Mouse (Mus musculus) adrenal gland, postnatal 14 days (tissue): ENCODE measurements around the gene Zc3h12a. TPM values are rescaled to one million over a fixed set of nuclear protein-coding genes. Genes with fewer than 3 reads are reported as not detected.

Experiments
- DNase-seq: peaks from one replicate; pipeline ENCODE4 v3.0.0; 2021; ENCODE audit warnings: mixed read lengths
- total RNA-seq: library from RNA; stranded (reverse); gene quantifications from 2 replicates; pipeline ENCODE4 v1.2.3, GENCODE M21; 2021

The Zc3h12a gene
- total RNA-seq, 1 experiment from 2014 or later: 5.4 TPM

DNA sequence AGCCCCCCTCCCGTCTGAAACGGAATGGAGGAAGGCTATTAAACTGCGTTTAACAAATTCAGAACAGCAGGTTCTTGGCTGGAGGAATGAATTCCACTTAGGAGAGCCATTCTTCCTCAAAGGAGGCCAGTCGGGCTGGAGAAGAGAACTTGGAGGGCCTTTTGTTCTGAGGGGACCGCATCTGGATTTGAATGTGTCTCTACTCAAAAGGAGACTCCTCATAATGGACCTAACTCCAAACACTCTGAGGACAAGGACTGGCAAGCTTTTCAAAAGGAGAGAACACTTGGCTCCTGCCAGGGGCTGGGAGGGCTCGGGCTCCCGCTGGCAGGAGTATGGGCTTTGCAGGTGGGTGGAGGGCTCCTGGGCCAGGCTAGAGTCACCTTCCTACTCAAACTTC lies 17.0 kb upstream of the Zc3h12a start:
- DNase-seq: no peak

DNA sequence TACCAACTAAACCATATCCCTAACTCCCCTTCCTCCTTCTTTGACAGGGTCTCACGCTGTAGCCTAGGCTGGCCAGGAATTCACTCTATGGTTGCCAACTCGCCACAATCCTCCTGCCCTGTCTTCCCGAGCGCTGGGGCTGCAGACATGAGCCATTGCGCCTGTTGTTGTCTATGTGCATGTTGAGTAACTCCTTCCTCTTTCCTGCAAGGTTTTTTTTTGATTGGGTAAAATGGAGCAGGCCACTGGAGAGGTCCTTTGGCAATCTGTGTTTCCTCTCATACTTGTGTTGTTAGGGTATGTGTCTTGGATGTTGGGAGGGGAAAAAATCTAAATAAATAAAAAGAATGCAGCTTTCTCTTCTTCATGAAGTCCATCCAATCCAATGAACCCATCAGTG lies 16.6 kb upstream of the Zc3h12a start:
- DNase-seq: no peak

DNA sequence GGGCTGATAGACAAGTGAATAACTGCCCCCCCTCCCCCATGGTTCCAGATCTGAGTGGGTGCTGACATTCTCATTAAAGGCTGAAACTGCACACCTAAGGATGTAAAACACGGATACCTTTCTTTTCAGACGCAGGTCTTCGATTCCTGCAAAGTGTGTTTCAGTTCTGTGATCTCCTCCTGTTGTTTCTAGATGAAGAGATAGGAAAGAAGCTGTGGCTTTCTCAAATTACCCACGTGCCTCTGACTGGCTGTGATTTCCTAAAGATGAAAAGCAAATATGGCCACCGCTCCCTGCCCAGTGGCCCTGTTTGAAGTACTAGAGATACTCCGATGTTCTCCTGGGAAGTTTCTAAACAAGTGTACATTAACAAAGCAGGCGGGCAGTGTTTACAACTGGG lies 10.7 kb upstream of the Zc3h12a start:
- no peak for DNase-seq

DNA sequence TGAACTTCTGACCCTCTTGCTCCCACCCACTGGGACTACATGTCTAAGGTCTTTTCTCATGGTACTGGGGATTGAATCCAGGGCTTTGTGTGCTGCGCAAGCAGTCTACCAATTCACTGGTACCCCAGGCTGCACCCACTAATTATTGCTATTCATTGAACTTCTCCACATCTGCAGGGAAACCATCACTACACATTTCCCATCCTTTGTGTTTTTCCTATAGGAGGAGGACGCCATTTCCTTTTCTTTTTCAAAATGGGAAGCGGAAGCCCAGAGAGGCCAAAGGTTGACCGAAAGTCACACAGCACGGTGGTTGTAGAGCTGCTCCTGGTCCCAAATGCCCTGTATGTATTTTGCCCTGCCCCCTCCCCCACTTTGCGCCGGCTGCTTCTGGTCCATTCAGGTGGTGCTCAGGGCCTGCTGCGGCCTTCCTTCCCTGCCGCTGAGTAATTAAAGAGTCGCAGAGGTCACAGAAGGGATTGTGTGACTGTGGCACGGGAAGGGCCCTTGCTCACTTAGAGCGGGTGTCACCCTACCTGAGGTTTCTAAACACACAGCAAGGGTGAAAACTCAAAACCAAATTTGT lies 8.8 kb upstream of the Zc3h12a start:
- DNase-seq: no peak

DNA sequence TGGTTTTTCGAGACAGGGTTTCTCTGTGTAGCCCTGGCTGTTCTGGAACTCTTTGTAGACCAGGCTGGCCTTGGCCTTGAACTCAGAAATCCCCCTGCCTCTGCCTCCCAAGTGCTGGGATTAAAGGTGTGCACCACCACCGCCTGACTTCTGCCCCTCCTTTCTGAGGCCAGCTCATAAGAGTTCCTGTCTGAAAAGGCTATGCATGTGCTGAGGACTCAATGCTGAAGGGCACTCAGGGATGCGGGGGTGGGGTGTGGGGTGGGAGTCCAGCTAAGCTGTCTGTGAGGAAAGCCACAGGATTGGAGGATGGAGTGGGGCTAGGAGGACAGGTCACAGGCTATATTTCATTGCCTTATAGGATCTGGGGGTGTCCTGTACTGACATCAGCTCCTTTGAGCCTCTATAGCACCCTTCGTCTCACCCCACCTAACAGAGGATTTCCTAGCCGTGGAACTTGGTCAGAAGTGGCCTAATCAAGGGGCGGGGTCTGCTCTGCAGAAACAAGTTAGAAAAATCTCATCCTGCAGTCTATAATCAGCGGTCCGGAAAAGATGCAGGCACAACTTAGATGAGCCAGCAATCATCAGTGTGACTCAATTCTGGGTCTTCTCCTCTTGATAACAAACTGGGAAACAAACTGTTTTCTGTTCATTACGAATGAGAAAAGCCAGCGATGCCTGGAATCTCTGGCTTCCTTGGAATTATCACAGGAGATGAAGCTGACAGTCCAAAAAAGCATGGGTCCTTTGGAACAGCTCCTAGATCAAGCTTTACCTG lies 7.6 kb upstream of the Zc3h12a start:
- no peak for DNase-seq

- DNase-seq: no peak
Measured at GRCm38 (mm10) chr4:125134631-125135030, 7.0 kb upstream of the Zc3h12a start.

DNA sequence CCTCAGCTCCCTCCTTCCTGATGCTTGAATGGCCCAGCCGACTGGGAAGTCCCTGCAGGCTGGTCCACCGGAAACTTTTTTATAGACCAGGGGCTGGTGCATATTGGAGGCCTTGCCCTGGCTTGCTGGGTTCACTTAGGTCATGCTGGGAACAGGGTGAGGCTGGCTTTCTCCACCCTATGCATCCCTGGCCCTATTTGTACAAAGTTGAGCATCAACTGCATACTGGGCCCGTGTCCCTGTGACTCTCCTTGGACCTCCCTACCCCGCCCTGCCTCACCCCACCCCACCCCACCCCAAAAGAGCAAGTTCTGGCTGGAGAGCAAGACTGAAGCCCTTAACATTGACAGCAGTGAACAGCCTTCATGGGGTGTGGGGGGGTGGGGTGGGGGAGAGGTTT lies 6.6 kb upstream of the Zc3h12a start:
- DNase-seq: no peak

GRCm38 (mm10) chr4:125132394-125132793 lies 4.8 kb upstream of the Zc3h12a start:
- DNase-seq: peak; percentile 85

- peak; percentile 73 for DNase-seq
Measured at GRCm38 (mm10) chr4:125131493-125131892, 3.9 kb upstream of the Zc3h12a start.

DNA sequence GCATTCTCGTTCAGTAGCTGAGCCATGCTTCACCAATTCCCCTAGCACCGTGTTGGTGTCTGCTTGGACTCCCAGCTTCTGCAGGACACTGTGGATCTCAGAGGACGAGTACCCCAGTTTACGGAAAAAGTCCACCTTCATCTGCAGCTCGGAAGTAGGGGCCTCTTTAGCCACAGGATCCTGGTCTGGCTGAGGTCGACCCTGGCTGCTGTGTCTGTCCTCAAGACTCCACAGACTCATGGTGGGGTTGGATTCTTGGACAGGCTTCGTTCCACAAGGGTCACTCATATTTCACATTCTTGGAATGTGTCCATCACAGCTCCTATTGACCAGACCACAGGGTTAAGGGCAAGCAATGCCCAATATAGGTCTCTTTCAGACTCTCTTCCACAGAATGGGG lies 879 bp downstream of the Zc3h12a start:
- DNase-seq: no peak

DNA sequence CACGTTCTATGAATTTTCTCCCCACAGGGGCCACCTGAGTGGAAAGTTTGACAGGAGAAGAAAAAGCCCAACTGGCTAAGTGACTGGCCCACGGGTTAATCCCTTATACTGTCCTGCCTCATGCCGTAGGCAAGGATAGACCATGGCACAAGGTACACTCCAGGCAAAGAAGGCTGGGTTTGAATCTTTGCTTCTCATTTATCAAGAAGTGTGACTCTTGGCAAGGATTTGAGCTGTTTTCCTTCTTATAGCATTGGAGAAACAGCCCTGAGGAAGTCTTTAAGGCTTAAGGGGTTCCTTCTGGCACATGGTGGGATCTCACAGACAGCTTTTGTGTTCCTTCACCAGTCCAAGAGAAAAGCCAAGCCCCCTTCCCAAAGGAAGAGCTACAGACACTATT lies 1.5 kb downstream of the Zc3h12a start:
- DNase-seq: no peak

- DNase-seq: no peak
Measured at GRCm38 (mm10) chr4:125125361-125125921, 2.2 kb downstream of the Zc3h12a start.

DNA sequence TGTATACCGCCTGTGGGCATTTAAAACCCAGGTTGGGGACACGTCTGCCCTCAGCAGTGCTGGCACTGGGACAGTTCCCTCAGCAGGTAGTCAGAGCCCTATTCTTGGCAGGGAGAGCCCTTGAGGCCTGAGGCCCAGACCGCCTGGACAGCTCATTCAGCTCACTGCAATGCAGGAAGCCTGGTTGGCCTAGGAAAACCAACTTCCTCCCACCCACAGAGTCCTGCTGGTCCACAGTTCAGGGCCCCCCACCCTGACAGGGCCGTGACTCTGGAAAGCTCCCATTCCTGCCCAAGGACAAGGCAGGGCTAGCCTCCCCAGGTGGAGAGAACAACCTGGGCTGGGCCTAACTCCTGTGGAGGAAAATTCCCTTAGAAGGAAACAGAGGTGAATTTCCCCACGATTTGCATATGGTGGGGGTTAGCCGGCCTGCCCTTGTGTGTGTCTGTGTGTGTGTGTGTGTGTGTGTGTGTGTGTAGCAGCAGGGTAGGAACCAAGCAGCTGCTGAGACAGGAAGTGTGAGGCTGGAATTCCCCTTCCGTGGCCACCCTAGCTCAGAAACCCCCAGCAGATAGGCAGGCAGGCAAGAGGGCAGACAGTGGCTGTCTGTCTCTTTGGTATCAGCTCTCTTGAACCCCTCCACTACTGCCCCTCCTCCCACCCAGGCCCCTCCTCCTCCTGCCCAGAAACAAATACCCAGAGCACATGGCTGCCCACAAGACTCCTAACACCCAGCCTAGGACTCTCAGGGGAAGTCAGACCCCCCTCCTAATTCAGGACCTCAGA lies 3.0 kb downstream of the Zc3h12a start:
- DNase-seq: peak; percentile 60

- DNase-seq: no peak
Measured at GRCm38 (mm10) chr4:125123279-125123671, 4.4 kb downstream of the Zc3h12a start.

DNA sequence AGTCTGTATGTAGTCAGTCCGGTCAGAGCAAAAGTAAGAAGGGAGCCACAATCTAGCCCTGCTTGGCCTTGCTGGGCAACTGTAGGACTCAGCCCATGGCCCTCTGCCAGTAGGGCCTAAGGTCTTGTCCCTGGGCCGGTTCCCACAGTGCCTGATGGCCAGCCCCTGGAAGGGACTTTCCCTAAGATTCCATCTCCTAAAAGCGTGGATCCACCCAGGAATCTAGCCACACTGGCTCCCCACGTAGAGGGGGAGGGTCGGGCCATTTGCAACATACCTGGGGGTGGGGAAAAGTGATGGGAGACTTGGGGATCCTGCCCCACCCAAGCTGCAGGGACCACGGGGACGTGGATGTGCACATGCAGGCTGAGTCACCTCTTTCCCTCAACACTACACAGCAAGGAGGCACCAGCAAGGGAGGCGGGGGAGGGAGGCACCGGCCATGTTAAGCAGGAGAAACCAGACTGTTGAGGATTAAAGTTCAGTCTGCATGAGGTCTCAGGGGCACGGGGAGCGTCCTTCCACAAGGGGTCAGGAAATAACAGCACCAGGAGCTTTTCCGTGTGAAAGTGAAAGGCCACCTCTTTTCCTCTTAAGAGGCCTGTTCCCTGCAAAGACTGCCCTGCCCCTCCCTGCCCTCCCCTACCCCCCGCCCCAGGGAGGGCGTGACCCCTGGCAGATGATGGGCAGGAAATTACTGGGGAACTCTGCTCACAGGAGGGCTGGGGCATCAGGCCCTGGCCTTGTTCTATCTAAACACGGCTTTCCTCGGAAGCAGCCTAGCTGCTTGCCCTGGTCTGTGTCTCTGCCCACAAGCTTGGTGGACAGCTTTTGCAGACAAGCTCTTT lies 5.0 kb downstream of the Zc3h12a start:
- DNase-seq: peak; percentile 90

DNA sequence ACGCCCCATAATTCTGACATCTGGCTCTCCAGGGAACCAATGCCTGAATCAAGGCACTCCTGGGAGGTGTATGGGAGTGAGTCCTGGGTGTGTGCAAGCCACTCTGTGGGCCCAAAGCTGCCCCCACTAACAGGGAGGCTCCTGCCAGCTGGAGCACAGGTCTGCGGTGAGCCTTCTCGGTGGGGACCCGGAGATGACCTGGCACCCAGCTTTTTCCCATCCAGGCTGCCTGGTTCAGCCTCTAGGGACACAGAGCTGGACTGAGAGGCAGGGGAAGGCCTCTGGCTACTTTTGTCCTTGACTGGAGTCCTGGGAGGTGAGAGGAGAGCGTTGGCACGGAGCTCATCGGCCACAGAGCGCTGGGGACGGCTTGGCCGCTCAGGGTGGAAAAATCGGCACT lies 7.9 kb downstream of the Zc3h12a start:
- DNase-seq: peak; percentile 73

DNA sequence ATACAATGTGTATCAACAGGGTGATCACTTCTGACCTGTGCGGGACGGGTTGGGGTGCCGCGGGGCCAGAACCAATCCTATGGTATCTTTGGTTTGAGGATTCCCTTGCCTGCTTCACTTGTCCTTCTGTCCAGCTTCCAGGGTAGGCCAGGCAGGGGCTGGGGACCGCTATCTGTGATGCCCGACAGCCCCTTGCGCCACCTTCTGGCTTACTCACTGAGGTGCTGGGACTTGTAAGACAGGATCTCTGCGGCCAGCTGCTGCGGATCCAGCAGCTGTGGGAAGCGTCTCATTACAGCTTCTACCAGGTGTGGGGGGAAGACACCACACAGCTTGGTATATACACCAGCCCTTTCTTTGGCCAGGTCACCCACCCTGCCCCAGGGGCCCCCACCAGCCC lies 8.6 kb downstream of the Zc3h12a start:
- peak; percentile 36 for DNase-seq

DNA sequence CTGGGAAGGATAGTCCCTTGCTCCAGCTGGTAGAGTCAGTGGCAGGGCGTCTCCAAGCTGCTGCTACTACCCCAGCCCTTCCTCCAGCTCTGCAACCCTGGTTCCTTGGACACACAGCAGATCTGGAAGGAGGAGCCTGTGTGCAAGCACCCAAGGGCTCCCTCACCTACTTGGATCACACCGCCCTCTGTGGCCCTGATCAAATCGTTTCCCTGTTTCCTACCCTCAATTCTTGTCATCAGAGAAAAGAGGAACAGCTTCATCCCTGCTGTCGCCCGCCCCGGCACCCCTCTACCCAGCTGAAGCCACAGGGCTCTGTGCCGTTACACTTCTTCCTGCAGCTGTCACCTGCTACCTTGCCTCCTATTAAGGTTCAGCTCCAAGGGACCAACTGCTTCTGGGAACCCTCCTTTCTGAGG lies 9.7 kb downstream of the Zc3h12a start:
- DNase-seq: peak; percentile 46

- DNase-seq: no peak
Measured at GRCm38 (mm10) chr4:125116929-125117328, 10.7 kb downstream of the Zc3h12a start.

GRCm38 (mm10) chr4:125116090-125116861 lies 11.4 kb downstream of the Zc3h12a start:
- peak; percentile 86 for DNase-seq

DNA sequence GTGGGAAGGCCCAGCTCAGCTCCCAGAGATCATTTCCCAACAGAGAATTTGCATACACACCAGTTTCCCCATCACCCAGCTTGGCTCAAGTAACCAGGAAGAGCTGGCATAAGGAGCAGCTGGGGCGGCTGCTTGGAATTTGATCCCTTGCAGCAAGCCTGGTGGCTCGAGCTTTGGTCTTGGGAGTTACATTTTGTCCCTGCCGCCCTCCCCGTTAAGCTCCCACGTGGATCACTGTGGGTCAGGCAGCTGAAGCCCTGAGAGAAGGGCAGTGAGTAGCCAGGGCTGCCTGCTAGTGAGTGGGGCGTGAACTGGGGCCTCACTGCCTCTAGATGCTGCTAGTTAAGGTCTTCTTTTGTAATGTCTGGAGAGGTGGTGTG lies 11.9 kb downstream of the Zc3h12a start:
- peak; percentile 60 for DNase-seq
